Mouse (Mus musculus) heart, adult 11 months (tissue): ENCODE measurements around the gene Plcl1.
A peak's percentile ranks its signal among the peaks of the same experiment; 100 is the strongest.

ENCODE experiments used
- DNase-seq: peaks from one replicate; pipeline ENCODE4 v3.0.0; 2022

The Plcl1 gene

DNA sequence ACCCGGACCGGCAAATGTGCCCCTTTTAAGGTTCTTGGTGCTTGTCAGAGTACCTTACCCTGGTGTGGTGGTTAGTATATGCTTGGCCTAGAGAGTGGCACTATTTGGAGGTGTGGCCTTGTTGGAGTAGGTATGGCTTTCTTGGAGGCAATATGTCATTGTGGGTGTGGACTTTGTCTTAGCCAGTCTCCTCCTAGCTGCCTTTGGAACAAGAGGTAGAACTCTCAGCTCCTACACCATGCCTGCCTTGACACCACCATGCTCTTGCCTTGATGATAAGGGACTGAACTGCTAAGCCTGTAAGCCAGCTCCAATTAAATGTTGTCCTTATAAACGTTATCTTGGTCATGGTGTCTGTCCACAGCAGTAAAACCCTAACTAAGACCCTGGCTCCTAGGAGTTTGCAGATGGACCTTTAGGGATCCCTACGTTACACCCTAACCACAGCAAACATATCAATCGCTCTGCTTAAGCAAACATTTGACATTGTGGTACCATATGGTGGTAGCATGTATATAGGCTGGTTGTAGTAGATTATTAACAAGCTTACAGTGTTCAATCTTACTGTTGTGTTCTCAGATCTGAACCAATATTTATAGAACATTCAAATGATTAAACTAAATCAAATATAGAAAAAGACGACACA, 39.4 kb downstream of the Plcl1 start:
- DNase-seq, result no peak

DNA sequence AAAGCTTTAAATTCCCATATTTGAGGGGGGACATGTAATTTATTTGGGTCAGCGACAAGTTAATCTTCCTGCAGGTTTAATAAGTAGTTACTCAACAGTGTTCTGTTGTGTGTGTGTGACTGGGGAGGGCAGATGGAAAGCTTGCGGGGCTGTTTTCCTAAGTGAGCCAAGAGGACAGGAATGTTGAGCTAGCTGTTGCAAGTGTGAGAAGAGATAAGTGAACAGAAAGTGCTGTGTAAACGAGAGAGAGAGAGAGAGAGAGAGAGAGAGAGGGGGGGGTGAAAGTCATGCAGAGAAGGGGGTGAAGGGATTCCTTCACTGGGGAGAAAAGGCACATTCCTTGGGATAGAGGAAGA, 39.9 kb downstream of the Plcl1 start:
- peak; percentile 91 for DNase-seq

DNA sequence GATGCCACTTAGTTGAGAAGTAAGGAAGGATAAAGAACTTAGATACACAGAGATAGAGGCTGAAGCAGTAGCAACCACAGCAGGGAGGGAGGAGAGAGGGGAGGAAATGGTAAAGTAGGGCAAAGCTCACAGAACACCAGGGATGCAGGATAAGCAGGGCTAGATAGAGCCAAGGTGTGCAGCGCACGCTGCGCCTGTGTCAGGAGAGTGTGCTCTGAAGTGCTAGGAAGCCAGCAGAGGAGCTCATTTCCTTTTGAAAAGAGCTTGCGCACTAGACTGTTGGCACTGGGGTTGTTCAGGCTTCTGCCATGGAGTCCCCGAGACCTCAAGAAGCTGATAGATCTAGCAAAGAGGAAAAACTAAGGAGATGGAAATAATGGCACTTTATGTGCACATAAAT, 40.6 kb downstream of the Plcl1 start:
- no peak for DNase-seq

DNA sequence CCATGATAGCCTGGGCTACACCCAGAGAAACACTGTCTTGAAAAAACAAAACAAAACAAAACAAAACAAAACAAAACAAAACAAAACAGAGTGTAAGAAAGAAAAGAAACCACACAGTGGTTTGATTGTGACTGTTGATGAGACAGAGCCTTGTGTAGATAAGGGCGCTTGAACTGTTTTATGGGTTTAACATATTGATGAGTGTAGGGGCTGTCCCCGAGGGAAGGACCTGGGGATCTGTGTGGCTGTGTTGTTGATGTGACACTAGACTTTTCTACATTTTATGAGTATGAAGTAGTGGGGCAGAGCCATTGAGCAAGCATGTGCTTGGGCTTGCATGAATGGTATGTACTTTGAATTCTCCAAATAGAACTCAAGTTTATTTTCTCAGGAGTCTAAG, 41.2 kb downstream of the Plcl1 start:
- DNase-seq, result no peak

DNA sequence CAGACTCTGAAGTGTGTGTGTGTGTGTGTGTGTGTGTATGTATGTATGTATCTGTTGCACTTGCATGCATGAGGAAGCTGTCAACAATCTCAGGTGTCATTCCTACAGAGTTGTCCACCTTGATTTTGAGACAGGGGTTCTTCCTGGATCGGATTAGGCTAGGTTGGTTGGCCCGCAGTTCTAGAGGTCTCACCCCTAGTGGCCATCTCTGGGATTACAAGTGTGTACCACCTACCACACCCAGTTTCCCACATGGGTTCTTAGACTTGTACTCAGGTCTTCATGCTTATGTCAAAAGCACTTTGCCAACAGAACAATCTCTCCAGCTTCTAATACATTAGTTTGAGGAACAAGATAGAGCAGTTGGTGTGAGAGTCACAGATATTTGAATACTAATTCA, 41.9 kb downstream of the Plcl1 start:
- DNase-seq, result no peak

DNA sequence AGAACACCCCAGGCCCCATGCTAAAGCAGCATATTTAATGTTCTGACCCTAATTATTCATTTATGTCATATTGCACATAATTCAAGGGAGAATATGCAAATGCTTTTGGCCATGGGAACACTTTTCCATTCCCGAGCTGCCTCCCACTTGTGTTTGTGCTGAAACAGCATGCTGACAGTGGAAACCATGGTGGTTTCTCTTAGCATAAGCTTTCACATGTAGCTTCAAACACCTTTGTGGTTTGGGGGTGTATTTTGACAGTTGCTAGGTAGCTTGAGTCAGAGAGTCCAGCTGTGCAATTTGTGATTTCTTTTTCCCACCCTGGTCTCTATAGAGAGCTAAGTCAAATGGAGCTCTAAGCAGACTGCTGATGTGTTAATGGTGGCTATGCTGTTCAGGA, 42.4 kb downstream of the Plcl1 start:
- DNase-seq, result no peak

DNA sequence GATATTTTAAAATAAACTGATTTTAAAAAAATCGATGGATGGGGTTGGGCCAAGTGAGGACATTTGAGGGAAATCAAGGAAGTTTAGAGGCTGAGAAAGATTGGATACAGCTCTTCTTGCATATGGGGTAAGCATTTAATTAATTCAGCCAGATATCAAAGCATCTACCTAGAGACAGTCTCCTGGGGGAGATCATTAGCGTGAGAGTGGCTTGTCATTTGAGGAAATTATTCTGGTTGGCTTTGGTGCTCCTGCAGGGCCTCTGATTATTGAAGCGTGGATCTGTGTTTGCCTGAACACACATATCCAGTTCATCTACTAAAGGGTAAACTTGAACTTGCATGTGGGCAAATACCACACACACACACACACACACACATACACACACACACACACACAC, 44.1 kb downstream of the Plcl1 start:
- no peak for DNase-seq

DNA sequence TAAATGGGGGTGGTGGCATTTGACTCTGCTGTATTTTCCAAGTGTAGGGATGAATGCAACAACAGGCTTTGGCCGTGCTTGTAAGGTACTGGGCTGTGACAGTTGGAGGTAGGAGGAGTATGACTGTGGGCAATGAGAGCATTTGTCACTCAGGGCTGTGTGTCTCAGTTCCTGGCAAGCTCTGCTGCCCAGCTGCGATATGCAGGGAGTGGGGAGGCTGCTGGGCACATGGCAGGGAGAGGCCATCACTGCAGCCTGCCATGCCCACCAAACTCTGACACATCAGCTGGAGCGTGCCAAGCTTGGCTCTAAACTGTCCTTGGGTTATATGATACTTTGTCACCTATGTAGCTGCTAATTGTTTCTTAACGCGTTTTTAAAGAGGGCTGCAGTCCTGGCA, 48.4 kb downstream of the Plcl1 start:
- no peak for DNase-seq

DNA sequence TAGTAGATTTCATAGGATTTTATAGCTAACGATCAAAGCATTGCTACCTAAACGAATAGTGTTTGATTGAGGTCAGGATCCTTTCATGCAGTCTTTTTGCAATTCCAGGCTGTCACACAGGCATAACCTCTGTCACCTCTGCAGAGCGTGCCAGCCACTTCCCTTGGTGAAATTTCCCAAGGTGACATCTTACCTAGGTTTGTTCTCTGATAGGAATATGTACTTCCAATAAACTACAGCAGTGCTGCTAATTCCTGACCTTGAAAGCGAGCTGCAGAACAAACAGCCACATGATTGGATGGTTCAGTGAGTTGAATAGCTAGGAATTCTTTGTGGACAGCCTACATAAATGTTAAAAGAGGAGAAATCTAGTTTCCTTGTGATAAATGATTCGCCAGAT, 56.6 kb downstream of the Plcl1 start:
- peak; percentile 54 for DNase-seq

DNA sequence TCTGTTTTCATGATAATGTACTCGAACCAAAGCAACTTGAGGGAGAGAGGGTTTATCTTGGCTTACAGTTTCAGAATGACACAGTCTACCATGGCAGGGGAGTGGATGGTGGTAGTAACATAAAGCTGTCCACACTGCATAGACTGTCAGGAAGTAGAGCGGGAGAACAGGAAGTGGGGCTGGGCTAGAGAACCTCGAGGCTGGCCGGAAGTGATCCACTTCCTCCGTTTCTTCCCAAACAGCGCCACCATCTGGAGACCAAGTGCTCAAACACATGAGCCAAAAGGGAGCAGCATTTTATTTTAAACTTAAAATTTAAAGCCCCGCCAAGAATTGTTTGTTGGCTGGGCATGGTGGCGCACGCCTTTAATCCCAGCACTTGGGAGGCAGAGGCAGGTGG, 68.0 kb downstream of the Plcl1 start:
- no peak for DNase-seq

DNA sequence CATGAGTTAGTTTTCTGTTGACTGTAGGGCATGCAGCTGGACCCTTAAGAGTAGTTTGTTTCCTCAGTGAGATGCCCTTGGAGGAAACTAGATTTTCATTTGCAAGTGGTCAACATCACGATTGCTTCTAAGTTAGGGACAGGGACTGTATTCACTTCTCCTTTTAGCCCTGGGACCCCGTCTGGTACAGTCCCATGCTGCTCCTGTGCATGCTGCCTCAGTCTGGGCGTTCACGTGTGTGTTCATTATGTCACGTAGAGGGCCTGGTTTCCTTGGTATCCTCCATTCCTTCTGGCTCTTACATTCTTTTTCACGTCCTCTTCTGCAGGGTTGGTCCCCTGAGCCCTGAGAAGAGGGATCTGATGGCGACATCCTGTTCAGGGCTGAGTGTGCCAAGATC, 69.3 kb downstream of the Plcl1 start:
- no peak for DNase-seq

DNA sequence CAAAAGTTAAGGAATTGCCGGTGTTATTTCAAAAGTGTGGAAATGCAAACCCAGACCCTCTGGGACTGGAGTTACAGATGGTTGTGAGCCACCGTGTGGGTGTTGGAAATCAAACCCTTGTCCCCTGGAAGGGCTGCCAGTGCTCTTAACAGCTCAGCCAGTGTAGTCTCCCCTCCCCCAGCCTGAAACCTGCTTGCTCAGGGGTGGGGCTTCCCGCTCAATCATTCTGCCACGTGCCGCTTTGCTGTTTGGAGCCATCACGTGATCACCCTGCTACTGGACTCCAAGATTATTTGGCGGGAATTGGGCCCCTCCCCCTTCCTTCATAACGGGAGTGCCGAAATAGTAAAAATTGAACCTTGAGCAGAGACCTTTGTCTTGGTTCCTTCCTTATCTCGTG, 81.7 kb downstream of the Plcl1 start:
- DNase-seq, result peak; percentile 64

DNA sequence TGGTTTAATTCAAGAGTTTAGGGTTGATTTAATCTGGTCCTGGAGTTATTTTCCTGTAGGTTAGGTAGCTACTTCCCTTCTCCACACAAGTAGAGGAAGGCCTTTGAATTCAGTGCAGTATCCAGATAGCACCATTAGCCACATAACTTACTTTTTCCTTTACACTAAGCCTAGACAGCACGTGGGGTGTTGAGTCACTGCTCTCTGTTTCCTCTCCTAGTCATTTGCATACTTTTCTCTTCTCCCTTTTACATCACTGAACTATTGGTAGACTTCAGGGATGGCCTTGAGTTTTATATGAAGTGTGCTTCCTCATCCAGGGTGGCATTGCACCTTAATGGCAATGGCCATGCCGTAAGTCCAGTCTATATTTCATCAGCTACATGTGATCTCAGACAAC, 82.5 kb downstream of the Plcl1 start:
- DNase-seq, result no peak

DNA sequence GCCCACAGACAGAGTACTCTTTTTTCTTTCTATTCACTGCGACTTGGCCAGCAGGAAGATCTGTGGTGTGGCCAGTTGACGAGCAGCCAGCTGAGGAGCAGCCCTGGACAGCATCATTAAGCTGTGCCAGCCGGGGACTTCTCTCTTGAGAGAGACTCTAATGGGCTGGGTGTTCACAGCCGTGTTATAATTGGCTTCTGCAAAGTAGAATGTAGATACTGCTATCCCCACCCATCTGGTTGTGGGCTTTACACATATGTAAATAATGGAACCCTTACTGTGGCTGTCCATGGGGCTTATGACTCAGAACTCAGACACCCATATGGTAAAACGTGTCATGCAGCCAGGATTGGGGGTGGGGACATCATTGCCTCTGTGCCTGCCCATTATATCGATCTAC, 83.6 kb downstream of the Plcl1 start:
- DNase-seq, result peak; percentile 91

DNA sequence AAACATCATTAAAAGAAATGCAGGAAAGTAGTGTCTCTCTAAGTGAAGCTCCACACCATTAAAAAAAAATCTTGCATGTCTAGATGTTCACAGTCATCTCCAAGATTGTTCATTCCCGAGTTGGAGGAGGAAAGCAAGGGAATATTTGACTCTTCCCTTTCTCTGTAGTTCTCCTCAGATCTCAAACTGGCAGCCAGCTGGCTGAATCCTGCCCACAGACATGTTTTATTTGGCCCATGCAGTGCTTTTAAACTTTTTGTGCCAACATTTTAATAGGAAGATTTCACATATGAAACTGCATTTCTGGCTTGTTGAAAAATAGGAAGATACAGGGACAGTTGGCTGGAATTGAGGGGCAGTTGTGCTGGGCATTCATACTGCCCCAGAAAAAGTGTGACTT, 94.2 kb downstream of the Plcl1 start:
- DNase-seq, result peak; percentile 87

DNA sequence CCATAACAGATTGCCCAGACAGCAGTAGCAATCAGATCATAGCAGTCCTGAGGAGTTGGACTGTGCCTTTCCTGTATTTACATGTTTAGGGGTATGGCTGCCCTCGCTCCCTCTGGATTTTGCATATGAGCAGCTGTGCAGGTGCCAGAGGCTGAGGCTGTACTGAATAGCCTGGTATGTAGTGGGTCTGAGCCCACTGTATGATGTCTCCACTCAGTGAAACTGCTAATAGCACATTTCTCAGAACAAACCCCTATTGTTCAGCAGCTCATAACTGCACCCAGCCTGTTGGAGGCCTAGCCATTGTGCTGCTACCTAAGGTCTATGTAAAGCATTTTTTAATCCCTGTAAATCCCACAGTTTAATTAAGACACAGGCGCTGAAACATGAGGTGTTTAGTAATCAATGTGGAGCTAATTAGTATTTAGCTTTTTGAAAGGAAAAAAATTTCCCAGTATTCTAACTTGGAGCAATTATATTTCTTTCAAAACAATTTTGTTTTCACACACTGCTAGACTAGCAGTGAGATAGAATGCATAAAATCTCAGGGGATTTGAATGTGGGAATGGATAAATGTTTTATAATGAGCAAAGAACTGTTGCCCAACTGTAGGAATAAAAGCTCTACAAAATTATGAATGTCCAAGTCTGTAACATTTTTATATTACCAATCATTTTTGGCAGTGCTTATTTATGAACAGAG, 95.4 kb downstream of the Plcl1 start:
- DNase-seq, result peak; percentile 88

DNA sequence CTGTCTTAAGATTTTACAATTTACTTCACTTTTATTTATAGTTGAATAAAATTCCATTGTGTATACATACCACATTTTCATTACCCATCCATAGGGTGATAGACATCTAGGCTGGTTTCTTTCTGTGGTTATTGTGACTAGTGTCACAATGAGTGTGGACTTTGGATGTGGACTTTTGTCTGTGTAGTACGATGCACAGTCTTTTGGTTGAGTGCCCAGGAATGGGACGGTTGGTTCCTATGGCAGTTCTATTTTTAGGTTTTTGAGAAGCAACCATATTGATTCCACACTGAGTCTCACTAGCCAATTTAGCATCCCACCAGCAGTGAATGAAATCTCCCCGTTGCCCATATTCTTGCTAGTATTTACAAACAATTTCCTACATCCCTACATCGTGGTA, 100.1 kb downstream of the Plcl1 start:
- peak; percentile 27 for DNase-seq

DNA sequence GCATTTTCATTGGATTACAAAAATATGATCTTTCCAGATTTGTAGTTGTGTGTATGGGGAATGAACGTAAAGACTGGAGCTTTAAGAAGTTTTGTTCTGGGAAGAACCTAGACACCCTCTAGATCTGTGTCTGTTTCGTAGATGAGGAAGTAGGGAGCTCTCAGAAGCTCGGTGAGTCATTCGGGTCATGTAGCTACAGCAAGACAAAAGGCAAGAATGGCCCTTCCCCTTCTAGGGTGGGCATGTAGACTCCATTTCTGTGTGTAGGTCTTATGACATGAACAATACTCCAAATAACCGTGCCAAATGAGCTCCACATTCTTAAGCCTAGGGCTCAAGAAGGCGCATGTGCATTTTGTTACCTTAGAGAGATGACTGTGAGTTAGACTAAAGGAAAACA, 101.3 kb downstream of the Plcl1 start:
- peak; percentile 81 for DNase-seq

DNA sequence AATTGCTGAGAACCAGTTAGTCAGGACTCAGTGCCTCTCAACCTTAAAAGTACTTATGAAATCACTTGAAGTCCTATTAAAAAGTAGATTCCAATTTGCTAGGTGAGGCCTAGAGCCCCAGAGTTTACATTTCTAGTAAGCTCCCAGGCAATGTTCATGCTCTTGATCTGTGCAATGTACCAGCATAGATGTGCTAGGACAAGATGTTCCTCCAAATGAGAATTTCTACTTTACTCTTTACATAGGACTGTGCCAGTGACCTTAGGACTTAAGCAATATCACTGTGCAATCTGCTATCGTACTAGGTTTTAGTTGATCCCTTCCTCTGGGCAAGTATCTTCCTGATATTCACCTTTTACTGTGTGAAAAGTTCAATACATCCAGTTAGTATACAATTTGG, 103.9 kb downstream of the Plcl1 start:
- DNase-seq, result no peak

DNA sequence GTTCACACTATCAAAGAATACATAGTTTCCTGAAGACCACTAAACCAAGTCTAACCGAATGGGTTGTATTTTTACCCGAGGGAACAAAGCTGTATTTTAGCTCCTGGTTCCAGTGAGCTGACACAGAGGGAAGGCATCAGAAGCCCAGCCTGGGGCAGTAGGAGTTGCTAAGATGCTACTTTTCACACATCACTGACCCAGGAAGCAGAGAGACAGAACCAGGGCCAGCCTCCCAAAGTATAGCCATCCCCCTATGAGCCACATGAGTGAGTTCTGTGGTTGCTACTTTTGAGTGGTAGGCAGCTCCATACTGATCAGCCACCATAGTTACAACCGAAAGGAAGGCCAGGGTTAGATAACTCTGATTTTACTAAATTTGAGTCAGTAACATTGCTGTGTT, 106.4 kb downstream of the Plcl1 start:
- DNase-seq, result no peak

DNA sequence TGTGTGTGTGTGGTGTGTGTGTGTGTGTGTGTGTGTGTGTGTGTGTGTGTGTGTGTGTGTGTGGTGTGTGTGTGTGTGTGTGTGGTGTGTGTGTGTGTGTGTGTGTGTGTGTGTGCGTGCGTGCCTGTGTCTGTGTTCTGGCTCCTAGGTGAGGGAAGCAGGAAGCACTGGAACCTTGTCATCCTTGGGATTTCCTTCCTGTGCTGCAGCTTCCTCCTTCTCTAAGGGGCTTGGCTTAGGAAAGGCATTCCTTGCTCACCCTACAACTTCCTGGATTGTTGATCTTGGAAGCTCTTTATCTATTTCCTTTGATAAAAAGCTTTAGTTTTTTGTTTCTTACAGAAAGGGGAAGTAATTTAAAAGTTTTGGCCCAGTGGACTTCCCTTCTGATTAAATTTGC, 107.1 kb downstream of the Plcl1 start:
- peak; percentile 90 for DNase-seq

DNA sequence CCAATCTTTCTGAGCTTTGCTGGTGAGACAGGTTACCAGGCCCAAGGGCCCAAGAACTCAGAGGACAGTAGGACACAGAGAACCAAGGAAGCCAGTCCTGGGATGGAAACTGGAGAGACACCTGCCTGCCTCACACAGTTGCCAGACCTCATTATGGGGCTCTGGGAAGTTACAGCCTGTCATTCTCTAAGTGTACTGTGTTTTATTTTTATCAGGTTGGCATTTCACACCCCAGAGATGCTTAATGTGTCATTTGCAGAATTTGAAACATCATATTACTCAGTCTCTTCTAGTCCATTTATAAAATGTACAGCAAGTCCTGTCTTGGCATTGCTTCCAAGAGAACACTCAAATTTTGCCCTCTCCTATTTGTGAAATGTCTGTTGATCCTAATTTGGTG, 111.5 kb downstream of the Plcl1 start:
- no peak for DNase-seq

DNA sequence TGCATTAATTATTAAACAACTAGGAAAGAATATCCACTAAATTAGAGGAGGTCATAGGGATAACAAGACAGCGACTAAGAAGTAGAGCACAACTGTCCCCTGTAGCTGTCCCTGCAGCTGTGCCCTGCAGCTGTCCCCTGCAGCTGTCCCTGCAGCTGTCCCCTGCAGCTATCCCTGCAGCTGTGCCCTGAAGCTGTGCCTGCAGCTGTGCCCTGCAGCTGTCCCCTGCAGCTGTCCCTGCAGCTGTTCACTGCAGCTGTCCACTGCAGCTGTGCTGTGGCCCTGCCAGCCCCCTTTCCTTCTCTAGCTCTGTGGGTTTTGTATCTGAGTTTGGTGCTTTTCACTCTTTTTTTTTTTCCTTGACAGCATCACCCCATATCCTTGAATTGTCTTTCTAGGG, 118.2 kb downstream of the Plcl1 start:
- no peak for DNase-seq

DNA sequence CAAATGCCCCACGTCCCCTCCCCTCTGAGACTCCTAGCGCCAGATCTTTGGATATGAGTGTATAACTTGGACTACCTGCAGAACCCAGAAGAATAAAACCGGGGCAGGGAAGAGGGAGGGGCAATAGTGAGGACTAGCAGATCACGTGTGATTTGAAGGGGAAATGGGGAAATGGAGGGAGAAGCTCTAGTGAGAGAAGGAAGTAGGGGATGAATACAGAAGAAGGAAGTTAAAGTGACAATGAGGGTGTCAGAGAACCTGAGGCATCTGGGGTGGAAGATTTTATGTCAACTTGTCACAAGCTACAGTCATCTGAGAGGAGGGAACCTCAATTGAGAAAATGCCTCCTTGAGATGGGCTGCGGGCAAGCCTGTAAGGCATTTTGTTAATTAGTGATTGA, 119.4 kb downstream of the Plcl1 start:
- no peak for DNase-seq

DNA sequence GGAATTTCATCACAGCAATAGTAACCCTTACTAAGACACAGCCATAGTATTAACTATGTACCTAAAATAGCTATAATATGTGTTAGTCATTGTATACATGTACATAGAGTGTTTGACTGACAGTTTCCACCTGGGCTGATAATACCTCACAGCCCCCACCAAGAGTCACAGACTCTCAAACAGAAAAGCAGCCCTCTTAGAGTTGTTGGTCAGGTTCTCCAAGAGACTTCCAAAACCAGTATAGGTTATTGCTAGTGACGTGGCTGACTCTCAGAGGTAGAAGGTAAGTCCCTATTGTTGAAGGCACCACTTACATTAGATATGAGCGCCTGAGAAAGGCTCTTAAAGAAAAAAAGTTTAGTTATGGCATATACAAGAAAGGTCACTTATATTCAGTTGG, 120.0 kb downstream of the Plcl1 start:
- DNase-seq, result no peak
